Mouse (Mus musculus): ENCODE results near the gene Cryaa. TPM values are rescaled to one million over a fixed set of nuclear protein-coding genes. Genes with fewer than 3 reads are reported as not detected.
A peak's percentile ranks its signal among the peaks of the same experiment; 100 is the strongest.

Cryaa gene
- polyA plus RNA-seq (2016; fragmentation: Nextera tagmentation; extraction: Ambion mirVana), result 0.44 TPM in 1 of 2 replicates, not detected in the other

- H3K9ac ChIP-seq, result no peak within 1 kb of the TSS
- no peaks in the 10 kb centered on the region for H3K9me3 ChIP-seq (replicated peaks)
- H3K27me3 ChIP-seq (replicated peaks), result peaks cover 47% of the 10 kb centered on the region
- 67% methylated on average over 8 of the region's 8 CpGs for WGBS
- H3K4me2 ChIP-seq, result no peak within 1 kb of the TSS
- no peak within 1 kb of the TSS for H3K27ac ChIP-seq (ENCODE audit: poor library complexity, severe bottlenecking)
- no peaks in the 10 kb centered on the region for H3K4me1 ChIP-seq (replicated peaks)
- no peak within 1 kb of the TSS for H3K4me3 ChIP-seq
- no peak for ATAC-seq (ENCODE audit: insufficient number of reproducible peaks, low FRiP score)
- H3K36me3 ChIP-seq, result no peaks in the 10 kb centered on the region
Observed at GRCm38 (mm10) chr17:31677507-31677906, at the start of gene Cryaa. TSS of gene Cryaa (plus strand) at chr17:31677807.

DNA sequence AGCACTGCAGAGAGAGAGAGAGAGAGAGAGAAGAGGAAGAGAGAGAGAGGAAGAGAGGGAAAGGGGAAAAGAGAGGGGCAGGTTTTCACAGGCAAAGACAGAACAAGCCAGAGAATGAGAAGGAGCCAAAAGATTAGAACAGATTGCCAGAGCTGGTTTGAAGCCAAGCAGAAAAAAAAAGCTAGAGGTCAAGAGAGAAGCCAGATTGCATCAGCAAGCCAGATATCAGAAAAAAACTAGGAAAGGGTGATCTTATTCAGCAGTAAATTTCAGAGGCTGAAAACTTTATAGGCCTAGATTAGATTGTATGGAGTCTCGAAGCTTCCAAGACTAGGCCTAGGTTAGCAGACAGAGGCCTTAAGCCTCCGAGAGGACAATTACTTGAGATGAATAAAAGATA lies 49.6 kb upstream of the Cryaa start:
- 87% methylated on average over 2 of the region's 2 CpGs for whole genome bisulfite sequencing
- H3K36me3 ChIP-seq, result no peaks in the 10 kb centered on the region
- ATAC-seq (ENCODE audit: insufficient number of reproducible peaks, low FRiP score), result no peak

DNA sequence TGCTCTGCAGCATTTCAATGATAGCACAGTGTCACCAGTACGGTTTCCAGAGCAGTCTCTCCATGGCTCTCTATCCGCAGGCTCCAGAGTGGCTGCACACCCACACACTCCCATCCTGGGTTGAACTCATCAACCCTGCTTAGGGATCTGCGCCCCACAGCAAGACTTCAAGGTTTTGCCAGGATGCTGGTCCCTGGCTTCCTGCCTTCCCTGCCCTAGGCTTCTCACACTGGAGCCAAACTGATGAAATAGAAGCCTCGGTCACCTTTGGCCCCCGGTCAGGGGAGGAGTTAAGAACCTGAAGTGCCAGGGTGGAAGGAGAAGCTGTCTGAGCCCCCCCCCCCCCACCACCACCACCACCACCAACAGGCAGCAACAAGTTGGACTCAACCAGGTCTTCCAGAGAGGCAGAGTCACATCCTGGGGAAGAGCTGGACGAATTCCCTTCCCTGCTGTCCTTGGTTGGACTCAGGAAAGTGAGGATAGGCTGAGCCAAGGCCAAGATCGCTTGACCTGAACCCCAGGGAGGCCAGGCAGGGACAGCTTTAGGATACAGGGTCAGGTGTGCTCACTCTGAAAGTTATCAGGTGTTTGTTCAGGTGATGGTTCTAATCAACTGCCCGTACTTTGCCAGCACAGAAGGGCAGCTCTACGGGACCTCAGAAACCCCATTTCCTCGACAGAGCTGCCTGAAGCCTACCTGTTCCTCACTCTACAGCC lies 46.4 kb upstream of the Cryaa start:
- peaks cover 15% of the 10 kb centered on the region for H3K27me3 ChIP-seq (replicated peaks)
- H3K9ac ChIP-seq, result no peak overlapping the region
- no peak overlapping the region for H3K4me2 ChIP-seq
- no peaks in the 10 kb centered on the region for H3K36me3 ChIP-seq
- WGBS, result 65% methylated on average over 10 of the region's 10 CpGs
- H3K4me3 ChIP-seq, result no peak overlapping the region
- no peak for ATAC-seq (ENCODE audit: insufficient number of reproducible peaks, low FRiP score)
- H3K27ac ChIP-seq (ENCODE audit: poor library complexity, severe bottlenecking), result no peak overlapping the region
- H3K9me3 ChIP-seq (replicated peaks), result no peaks in the 10 kb centered on the region
- H3K4me1 ChIP-seq (replicated peaks), result peaks cover 2% of the 10 kb centered on the region

More for the DNA sequence above, 49.6 kb upstream of the Cryaa start:
- Histone ChIP-seq H3K4me1 (replicated peaks) (no peaks in the 10 kb centered on the region), H3K27me3 (replicated peaks) (0 out of 2 replicates have a peak, but pooled peaks cover 5% of the 10 kb centered on the region), H3K9me3 (replicated peaks) (no peaks in the 10 kb centered on the region), H3K9ac (no peak overlapping the region), H3K27ac (ENCODE audit: poor library complexity, severe bottlenecking) (no peak overlapping the region), H3K4me2 (no peak overlapping the region), H3K4me3 (no peak overlapping the region)

DNA sequence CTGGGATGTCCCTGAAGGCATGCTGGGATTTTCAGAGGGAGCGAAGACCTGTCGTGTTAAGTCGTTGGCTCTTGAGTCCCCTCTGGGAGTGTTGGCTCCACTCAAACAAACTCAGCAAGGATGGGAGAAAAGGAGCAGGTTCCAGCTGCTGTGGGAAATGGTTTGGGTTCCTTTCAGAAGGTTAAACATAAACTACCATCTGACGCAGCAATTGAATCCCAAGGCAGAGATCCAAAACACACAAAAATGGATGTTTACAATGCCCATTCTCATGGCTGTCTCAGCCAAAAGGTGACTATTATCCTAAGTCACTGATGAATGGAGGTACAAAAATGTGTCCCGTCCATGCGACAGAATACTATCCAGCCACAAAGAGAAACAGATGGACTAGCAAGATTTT lies 44.6 kb upstream of the Cryaa start:
- 76% methylated on average over 6 of the region's 6 CpGs for WGBS
- Histone ChIP-seq H3K27me3 (replicated peaks) (peaks cover 21% of the 10 kb centered on the region), H3K4me3 (no peak overlapping the region), H3K9ac (no peak overlapping the region), H3K27ac (ENCODE audit: poor library complexity, severe bottlenecking) (no peak overlapping the region), H3K4me1 (replicated peaks) (peaks cover 17% of the 10 kb centered on the region), H3K9me3 (replicated peaks) (no peaks in the 10 kb centered on the region), H3K4me2 (no peak overlapping the region), H3K36me3 (no peaks in the 10 kb centered on the region)
- ATAC-seq (ENCODE audit: insufficient number of reproducible peaks, low FRiP score), result no peak

GRCm38 (mm10) chr17:31634896-31635295 lies 42.7 kb upstream of the Cryaa start:
- Histone ChIP-seq H3K4me1 (replicated peaks) (peaks cover 19% of the 10 kb centered on the region), H3K4me2 (no peak overlapping the region), H3K27me3 (replicated peaks) (peaks cover 21% of the 10 kb centered on the region), H3K27ac (ENCODE audit: poor library complexity, severe bottlenecking) (no peak overlapping the region), H3K4me3 (no peak overlapping the region), H3K9ac (no peak overlapping the region), H3K9me3 (replicated peaks) (no peaks in the 10 kb centered on the region), H3K36me3 (no peaks in the 10 kb centered on the region)
- WGBS, result 71% methylated on average over 5 of the region's 5 CpGs
- ATAC-seq (ENCODE audit: insufficient number of reproducible peaks, low FRiP score), result no peak

DNA sequence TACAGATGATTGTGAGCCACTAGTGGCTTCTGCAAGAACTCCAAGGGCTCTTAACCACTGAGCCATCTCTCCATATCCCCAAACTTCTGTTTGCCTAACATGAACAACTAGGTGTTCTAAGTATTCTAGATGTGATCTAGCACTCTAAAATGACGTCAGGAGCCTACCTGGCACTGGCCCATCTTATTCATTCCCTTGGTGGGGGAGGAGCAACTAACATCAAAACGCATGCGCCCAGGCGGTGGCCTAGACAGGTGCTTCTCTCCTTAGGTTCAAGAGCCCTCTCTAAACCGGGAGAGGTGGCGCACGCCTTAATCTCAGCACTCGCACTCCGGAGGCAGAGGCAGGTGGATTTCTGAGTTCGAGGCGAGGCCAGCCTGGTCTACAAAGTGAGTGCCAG lies 41.8 kb upstream of the Cryaa start:
- H3K4me3 ChIP-seq, result no peak overlapping the region
- peaks cover 21% of the 10 kb centered on the region for H3K27me3 ChIP-seq (replicated peaks)
- H3K4me2 ChIP-seq, result peak overlapping the region; percentile 93; the same call in 1 of the 2 replicates
- H3K36me3 ChIP-seq, result no peaks in the 10 kb centered on the region
- 38% methylated on average over 11 of the region's 11 CpGs for WGBS
- H3K9me3 ChIP-seq (replicated peaks), result no peaks in the 10 kb centered on the region
- no peak for ATAC-seq (ENCODE audit: insufficient number of reproducible peaks, low FRiP score)
- H3K9ac ChIP-seq, result no peak overlapping the region
- H3K27ac ChIP-seq (ENCODE audit: poor library complexity, severe bottlenecking), result no peak overlapping the region
- H3K4me1 ChIP-seq (replicated peaks), result peaks cover 20% of the 10 kb centered on the region

- 5% methylated on average over 45 of the region's 45 CpGs for WGBS
- H3K9ac ChIP-seq, result peak overlapping the region; percentile 63; the same call in 1 of the 2 replicates
- H3K36me3 ChIP-seq, result no peaks in the 10 kb centered on the region
- H3K4me1 ChIP-seq (replicated peaks), result peaks cover 20% of the 10 kb centered on the region
- peak overlapping the region; percentile 93 for H3K4me2 ChIP-seq
- no peaks in the 10 kb centered on the region for H3K9me3 ChIP-seq (replicated peaks)
- peak; percentile 26 for ATAC-seq (ENCODE audit: insufficient number of reproducible peaks, low FRiP score)
- H3K27me3 ChIP-seq (replicated peaks), result peaks cover 21% of the 10 kb centered on the region
- peak overlapping the region; percentile 55 for H3K4me3 ChIP-seq
- H3K27ac ChIP-seq (ENCODE audit: poor library complexity, severe bottlenecking), result no peak overlapping the region
Observed at GRCm38 (mm10) chr17:31636277-31636941, 41.2 kb upstream of the Cryaa start.

DNA sequence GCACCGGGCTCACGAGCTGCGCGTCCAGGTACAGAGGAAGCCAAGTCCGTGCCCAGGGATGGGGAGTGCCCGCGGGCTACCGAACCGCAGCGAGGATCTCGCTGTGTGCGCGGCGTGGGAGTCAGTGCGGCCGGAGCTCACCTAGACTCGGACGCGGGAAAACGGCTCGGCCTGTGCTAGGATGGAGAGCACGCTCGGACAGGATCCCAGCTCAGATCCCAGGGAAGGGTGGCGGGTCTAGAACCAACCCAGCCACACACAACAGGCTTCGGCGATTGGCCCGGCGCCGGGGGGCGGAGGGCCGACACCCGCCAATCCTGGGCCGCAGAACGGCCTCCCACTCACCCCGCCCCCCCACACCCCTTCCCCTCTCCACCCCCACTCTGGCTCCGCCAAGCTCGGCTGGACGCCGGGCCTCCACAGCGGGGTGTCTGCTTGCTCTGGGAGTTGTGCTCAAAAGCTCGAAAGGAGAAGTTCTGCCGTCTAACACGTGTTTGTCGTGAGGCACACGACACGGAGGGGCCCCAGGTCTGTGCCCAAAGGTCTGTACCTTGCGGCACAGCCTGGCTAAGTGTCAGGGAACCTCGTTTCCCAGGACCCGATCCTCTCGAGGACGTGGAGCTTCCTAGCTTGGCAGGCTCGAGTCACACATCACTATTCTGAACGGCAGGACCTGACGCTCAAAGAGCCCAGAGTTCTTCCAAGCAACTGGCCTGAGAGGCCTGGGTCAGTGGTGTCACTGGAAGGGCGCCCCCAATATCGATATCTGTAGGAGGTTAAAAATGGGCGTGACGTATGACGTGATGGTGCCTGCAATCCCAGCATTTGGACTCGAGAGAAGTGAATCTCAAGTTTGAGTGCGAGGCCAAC lies 40.4 kb upstream of the Cryaa start, which contains the start of gene Cbs:
TSS of gene Cbs (minus strand) at position 297 of the 870 bp plus-strand sequence.
- peaks cover 20% of the 10 kb centered on the region for H3K4me1 ChIP-seq (replicated peaks)
- H3K9ac ChIP-seq, result peak within 1 kb of the TSS; percentile 63
- no peaks in the 10 kb centered on the region for H3K36me3 ChIP-seq
- H3K9me3 ChIP-seq (replicated peaks), result no peaks in the 10 kb centered on the region
- H3K4me3 ChIP-seq, result peak within 1 kb of the TSS; percentile 55
- 2% methylated on average over 60 of the region's 61 CpGs for WGBS
- H3K4me2 ChIP-seq, result peak within 1 kb of the TSS; percentile 93
- ATAC-seq (ENCODE audit: insufficient number of reproducible peaks, low FRiP score), result peak; percentile 84
- no peak within 1 kb of the TSS for H3K27ac ChIP-seq (ENCODE audit: poor library complexity, severe bottlenecking)
- H3K27me3 ChIP-seq (replicated peaks), result peaks cover 21% of the 10 kb centered on the region

DNA sequence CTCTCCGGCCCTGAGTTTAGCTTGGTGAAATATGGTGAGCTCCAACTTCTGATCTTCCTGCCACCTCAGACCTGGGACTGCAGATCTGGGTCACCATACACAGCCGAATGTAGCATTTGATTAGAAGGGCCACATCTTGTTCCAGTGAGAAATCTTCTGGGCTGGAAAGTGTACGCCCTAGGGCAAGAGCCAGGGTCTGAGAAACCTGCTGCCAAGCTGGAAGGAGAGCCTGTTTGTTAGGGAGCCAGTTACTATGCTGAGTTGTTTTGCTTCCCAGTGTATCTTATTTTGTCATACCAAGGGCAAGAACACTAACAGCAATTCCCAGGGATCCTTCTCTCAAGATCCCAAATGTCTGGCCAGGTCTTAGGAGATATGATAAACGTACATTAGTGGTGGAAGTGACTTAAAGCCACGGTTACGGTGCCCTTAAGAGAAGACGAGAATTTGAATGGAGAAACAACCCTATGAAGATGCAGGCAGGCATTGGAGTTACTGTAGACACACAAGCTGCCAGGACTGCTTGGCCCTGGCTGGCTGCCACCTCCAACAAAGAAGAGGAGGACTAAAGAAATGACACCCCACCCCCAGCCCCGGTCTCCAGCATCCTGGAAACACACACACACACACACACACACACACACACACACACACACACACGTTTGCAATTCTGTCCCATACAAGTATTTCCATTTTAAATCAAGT lies 39.6 kb upstream of the Cryaa start:
- WGBS, result 53% methylated on average over 9 of the region's 9 CpGs
- H3K9me3 ChIP-seq (replicated peaks), result no peaks in the 10 kb centered on the region
- H3K4me2 ChIP-seq, result peak overlapping the region; percentile 93
- no peaks in the 10 kb centered on the region for H3K36me3 ChIP-seq
- H3K9ac ChIP-seq, result no peak overlapping the region
- H3K27ac ChIP-seq (ENCODE audit: poor library complexity, severe bottlenecking), result no peak overlapping the region
- peaks cover 20% of the 10 kb centered on the region for H3K4me1 ChIP-seq (replicated peaks)
- no peak overlapping the region for H3K4me3 ChIP-seq
- no peak for ATAC-seq (ENCODE audit: insufficient number of reproducible peaks, low FRiP score)
- H3K27me3 ChIP-seq (replicated peaks), result peaks cover 21% of the 10 kb centered on the region

DNA sequence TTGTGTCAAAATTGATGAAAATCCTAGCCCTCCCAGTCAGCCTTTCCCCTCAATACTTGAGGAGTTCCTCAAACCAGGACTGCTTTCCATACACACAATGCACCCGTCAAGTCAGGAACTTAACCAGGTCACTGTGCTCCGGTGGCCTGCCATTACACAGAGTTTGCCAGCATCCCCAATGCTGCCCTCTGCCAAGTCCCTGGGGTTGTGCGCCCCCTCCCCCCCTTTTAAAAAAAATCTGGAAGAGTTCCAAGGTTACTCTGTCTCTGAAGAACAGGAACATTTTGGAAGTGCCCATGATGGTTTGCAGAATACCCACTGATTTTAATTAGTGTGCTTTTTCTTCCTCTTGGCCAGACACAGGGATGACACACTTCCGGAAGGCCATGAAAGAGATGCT lies 38.0 kb upstream of the Cryaa start:
- Histone ChIP-seq H3K9me3 (replicated peaks) (no peaks in the 10 kb centered on the region), H3K4me1 (replicated peaks) (peaks cover 20% of the 10 kb centered on the region), H3K4me3 (no peak overlapping the region), H3K4me2 (no peak overlapping the region), H3K27ac (ENCODE audit: poor library complexity, severe bottlenecking) (no peak overlapping the region), H3K9ac (no peak overlapping the region), H3K27me3 (replicated peaks) (peaks cover 21% of the 10 kb centered on the region), H3K36me3 (no peaks in the 10 kb centered on the region)
- no peak for ATAC-seq (ENCODE audit: insufficient number of reproducible peaks, low FRiP score)
- WGBS, result 52% methylated on average over 4 of the region's 4 CpGs
